Mouse (Mus musculus): ENCODE results near the gene Creb3l1. TPM values are rescaled to one million over a fixed set of nuclear protein-coding genes. Genes with fewer than 3 reads are reported as not detected.

Gene Creb3l1
- total RNA-seq, 2 experiments from 2014 or later = 2.9 to 3.2 TPM

DNA sequence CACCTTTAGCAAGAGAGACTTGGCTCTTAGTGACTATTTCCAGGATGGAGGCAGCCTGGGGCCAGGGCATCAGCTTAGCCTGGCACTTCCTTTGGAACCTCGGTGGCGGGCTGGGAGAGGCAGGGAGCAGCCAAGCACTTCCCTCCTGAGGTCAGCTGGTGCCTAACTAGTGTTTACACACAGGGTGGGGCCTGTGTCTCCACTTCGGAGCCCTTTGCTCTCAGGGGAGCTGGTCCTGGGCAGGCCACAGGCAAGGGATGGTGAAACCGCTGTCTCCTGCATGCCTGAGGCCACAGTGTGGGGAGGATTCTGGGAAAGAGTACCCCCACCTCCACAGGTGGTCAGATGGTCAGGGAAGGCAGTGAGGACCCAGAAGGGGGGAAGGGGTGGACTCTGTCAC, 23.3 kb upstream of the Creb3l1 start:
- DNase-seq (ENCODE audit: low spot score in 2 of 2) = no peak

DNA sequence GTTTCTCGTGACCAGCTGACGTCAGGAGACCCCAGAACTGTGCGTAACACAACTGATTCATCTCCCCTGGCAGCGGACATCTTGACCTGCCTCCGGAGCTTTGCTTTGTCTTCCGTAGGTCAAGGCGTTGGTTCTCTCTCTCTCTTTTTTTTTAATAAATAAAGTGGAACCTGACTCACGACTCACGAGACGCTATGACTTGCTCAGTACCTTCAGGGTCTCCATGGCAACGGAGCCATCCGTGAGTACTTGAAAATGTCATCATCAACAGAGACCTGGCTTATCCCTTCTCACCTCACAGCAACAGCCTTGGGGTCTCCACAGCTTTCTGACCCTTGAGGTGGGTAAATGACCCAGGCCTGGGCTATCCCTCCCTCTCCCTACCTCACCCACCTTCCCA, 19.0 kb upstream of the Creb3l1 start:
- intact Hi-C loops (cut with DNase I) = no loop called here
- no peak for DNase-seq (ENCODE audit: low spot score in 2 of 2)

More for the DNA sequence above, 23.3 kb upstream of the Creb3l1 start:
- intact Hi-C loops (cut with DNase I) = no loop called here

DNA sequence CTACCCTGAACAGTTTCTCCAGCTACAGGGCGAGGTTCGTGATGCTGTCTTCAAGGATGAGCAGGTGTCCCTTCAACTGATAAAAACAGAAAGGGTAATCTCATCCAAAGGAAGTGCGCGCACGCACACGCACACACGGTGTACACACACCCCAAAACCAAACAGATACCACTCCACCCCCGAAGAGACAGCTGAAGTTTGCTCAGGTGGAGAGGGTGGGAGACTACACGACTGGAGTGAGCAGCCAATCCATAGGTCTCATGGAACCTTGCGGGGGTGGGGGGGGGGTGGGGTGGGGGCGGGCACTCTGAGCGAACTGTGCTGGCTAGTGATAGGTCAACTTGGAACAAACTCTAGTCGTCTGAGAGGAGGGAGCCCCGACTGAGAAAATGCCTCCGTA, 17.2 kb upstream of the Creb3l1 start:
- no peak for DNase-seq (ENCODE audit: low spot score in 2 of 2)
- intact Hi-C loops (cut with DNase I) = no loop called here

DNA sequence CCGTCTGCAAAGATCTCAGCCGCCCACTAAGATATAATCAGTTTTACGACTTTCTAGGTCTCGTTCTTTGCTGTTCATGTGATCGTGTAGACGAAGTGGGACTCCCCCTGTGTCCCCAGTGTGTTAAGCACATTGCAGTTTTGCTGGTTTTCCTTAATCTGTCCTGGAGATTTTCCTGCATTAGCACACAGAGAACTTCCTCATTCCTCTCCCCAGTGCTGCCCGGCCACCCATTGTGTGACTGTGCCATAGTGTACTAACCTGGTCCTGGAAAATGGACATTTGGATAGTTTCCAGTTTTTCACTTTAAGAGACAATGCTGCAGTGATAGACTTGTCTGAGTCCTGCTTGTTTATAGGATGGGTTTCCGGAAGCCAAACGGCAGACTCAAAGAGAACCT, 10.0 kb upstream of the Creb3l1 start:
- no peak for DNase-seq (ENCODE audit: low spot score in 2 of 2)
- intact Hi-C loops (cut with DNase I) = no loop called here

DNA sequence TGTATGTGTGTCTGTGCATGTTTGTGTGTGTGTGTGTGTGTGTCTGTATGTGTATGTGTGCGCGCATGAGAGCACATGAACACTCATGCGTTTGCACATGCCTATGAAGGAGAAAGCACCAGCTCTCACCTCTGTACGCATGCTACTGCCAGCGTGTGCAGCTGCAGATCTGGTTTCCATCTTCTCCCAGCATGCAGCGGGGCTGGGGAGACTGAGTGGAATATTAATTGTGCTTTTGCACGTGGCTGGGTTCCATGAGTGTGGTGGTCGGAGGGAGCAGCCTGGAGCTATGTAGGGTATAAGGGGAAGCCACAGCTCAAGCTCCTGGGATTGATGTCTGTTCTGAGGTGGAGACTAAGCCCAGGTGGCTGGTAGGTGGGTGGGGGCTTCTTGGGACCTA, 6.3 kb upstream of the Creb3l1 start:
- intact Hi-C loops (cut with DNase I) = no loop called here
- no peak for DNase-seq (ENCODE audit: low spot score in 2 of 2)

DNA sequence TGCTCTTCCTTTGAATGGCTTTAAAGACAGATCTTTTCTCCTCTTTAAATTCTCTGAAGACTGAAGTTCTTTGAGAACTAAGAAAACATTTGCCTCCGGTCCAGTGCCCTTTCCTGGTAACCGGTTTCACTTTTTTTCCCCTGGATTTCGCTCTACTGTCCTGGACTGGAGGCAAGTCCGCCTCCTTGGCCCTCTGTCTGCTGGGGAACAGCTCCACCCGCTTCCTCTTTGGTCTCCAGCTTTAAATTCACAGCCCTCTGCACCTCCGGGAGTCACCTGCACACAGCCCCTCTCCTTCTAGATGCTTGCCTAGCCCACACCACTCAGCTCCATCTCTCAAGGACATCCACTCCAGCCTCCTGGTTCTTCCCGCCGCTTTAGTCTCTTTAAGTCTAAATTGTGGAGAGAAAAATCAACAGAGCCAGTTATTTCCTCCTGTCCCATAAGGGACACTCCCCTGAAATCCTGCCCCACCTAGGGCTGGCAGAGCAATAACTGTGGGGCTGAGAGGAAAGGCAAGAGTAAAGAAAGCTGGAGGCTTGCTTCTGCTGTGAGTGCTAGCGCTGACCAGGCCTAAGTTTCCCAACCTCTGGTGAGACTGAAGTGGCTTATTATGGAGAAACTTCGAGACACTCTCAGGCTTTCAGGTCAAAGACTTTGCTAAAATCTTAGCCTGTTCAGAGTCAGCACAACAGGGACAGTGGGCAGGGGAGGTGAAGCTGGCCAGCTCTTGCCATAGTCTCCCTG, 5.3 kb upstream of the Creb3l1 start:
- intact Hi-C loops (cut with DNase I) = no loop called here

DNA sequence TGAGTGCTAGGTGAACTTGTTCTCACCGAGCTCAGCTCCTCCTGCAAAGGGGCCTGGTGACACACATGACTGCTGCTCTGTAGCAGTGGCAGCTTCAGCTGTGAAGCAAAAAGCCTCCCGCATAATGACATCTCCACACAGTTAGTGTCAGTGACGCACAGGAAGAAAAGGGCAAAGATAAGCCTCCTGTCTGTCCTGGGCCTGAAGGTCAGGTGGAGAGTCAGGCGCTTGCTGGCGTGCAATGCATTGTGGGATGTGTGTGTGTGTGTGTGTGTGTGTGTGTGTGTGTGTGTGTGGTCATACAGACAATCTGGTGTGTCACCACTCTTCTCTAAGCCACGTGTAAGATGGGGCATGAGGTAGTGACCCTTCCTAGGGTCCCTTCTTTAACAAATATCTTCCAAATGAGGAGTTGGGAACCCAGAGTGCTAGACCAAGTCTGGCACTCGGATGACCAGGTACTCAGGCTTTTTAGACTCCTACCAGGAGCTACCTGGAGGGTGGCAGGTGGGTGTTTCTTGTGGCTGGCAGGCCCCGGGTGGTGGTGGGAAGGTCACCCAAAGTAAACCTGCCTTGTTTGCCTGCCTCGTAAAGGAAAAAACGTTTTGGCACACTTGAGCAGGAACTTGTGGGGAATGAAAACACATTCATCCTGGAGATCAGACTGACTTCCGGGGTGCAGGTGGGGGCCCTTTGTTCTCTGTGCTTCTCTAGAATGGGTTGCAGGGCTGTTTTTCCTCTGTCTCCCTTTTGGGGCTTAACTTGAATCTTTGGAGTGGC, 3.7 kb upstream of the Creb3l1 start:
- intact Hi-C loops (cut with DNase I) = no loop called here
- DNase-seq (ENCODE audit: low spot score in 2 of 2) = no peak

More for the DNA sequence above, 5.3 kb upstream of the Creb3l1 start:
- no peak for DNase-seq (ENCODE audit: low spot score in 2 of 2)

DNA sequence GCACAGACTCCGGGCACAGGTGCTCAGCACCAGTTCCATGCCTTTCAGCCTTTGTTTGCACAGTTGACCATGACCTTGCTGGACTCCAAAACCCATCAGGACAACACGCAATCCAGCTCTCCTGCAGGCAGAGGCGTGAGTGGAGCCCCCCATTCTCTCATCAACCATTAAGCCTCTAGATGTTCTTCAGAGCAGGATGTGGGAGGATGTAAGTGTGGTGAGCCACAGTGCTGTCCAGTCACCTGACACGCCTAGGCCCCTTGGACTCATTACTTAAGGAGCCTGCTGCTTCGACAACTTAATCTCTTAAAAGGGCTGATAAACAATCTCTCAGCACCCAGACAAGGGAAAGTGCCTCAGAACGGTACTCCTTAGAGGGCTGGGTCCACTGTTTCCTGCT, 1.7 kb upstream of the Creb3l1 start:
- no peak for DNase-seq (ENCODE audit: low spot score in 2 of 2)
- intact Hi-C loops (cut with DNase I) = no loop called here

DNA sequence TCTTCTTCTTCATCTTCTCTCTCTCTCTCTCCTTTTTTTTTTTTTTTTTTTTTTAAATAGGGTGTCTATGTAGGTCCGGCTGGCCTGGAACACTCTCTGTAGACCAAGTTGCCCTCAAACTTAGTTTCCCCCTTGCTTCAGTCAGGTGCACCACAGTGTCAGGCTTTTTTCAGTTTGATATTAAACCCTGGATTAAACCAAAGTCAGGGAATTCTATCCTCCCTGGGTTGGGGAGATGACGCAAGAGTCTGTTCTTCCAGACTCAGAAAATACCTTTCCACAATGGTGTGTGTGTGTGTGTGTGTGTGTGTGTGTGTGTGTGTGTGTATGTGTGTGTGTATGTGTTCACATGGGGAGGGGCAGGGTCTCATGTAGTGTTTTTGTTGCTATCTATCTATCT, 900 bp upstream of the Creb3l1 start:
- intact Hi-C loops (cut with DNase I) = no loop called here
- no peak for DNase-seq (ENCODE audit: low spot score in 2 of 2)

DNA sequence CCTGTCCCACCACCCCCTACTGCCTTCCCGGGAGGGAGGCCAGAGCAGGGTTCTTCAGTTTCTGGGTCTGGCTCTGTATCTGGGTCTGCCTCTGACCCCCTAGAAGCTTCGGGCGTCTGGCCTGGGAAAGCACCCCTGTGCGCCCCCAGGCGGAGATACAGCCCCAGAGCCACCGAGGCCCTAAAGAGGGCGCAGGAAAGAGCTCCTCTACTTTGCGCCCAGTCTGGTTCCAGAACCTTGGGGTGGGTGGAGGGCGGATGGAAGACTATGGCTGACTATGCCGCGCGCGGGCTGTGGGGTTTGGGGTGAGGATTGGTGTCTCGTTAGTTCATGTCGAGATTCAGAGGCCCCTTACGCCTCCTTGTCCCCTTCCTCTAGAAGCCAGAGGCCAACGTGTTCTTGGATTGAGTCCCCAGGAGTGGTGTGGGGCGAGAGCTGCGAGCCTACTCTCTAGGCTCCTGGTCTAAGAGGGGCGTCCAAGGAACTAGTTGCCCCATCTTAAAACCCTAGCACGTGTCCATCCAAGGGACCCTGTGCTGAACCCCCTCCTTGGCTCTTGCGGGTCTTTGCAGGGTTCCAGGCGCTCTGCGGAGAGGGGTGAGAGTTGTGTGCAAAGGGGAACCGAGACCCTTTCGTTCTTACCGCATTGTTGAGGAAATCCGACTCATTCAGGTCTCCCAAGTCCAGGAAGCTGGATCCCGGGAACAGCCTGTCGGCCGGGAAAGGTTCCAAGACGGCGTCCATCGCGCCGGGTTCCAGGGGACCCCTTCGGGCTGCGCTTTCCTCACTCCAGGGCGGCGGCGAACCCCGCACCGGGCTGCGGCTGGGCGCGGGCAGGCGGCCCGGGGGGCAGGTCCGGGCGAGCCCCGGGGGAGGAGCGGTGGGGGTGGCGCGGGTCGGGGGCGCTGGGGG, 684 bp downstream of the Creb3l1 start:
- intact Hi-C loops (cut with DNase I) = no loop called here

DNA sequence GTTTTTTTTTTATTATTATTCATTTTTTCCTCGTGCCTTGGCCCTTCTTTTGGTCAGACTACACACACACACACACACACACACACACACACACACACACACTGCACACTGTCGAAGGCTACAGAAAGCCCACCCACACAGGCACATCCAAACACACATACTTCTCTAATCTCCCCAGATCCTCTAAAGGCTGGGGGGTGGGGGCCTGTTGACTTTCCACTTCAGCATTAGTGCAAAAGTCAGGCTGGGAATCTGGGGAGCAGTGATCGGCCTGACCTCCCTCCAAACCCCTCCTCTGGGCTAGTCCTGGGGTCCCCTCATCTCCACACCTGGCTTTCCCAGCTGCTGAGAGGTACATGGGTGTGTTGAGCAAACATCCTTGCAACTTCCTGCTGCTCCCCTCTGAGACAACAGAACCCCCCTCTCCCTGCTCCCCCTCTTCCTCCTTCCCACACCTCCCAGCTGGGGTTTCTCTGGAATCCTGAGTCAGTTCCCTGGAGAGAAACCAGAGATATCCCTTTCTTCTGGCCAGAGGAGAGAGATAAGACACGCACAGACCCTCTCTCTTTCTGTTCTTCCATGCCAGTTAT, 3.5 kb downstream of the Creb3l1 start:
- intact Hi-C loops (cut with DNase I) = no loop called here
- DNase-seq (ENCODE audit: low spot score in 2 of 2) = no peak

More for the DNA sequence above, 684 bp downstream of the Creb3l1 start:
- DNase-seq (ENCODE audit: low spot score in 2 of 2) = no peak

DNA sequence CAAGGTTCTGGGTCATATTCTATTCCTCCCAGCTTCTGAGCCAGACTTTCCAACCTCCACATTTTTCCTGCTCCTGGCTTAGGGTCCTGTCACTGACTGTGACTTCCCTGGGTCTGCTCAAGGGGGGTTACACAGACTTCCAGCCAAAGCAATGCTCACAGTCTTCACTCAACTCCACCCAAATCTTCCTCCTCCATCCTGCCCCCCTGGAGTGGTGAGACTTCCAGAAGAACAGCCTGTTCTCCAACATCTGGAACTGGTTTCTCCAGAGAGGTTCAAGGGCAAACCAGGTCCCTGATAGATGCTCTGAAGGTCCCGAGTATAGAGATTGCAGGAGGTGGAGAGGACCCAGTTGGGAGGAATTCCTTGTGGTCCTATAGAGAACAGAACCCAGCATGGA, 6.9 kb downstream of the Creb3l1 start:
- intact Hi-C loops (cut with DNase I) = no loop called here
- no peak for DNase-seq (ENCODE audit: low spot score in 2 of 2)

DNA sequence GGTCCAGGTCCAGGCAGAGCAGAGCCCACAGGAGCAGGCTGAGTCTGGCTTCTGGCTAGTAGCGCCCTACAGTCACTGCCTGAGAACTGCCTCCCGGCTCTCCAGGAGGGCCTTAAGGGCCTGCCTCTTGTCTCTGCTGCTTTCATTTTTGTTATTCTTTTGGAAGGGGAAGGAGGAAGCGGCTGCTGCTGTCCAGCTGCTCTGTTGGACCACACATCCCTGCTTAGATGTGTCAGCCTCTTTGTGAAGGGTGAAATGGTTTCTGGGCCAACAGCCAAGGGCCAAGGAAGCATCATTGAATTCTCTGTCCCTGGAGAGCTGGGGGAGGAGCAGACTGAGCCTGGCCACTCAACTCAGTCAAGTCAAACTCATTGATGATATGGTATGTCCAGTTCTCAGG, 7.3 kb downstream of the Creb3l1 start:
- intact Hi-C loops (cut with DNase I) = no loop called here

DNA sequence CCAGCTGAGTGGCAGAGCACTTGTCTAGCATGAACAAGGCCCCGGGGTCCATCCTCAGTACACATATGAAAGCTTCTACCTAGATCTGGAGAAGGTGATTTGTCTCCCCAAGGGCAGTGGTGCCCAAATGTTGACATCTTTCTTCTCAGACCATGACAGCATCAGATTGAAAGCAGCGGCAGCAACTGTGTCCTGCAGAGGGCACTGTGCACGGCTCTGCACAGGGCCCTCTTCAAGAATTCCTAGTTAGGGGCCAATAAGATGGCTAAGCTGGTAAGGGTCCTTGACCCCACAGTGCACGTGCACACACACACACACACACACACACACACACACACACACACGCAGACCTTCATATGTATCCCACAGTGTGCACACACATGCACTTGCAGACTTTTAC, 9.4 kb downstream of the Creb3l1 start:
- no peak for DNase-seq (ENCODE audit: low spot score in 2 of 2)
- intact Hi-C loops (cut with DNase I) = no loop called here

More for the DNA sequence above, 7.3 kb downstream of the Creb3l1 start:
- peak; percentile 22 to 42 for DNase-seq (ENCODE audit: low spot score in 2 of 2)

DNA sequence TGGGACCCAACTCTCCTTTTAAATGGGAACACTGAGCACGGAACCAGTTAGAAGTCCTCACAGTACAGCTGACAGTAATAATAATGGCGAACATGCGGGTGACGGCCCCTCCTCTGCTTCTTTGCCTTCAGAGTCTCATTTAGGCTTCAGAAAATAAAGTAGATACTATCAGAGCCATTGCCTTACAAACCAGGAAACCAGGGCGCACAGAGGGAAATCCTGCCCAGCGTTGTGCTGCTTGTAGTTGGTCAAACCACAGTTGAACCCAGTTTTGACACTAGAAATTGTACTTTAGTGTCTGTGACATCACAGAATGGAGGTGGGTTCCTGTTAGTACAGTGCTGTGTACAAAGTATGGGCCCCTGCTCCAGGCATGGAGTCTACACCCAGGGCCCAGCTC, 10.1 kb downstream of the Creb3l1 start:
- no peak for DNase-seq (ENCODE audit: low spot score in 2 of 2)
- intact Hi-C loops (cut with DNase I) = no loop called here

DNA sequence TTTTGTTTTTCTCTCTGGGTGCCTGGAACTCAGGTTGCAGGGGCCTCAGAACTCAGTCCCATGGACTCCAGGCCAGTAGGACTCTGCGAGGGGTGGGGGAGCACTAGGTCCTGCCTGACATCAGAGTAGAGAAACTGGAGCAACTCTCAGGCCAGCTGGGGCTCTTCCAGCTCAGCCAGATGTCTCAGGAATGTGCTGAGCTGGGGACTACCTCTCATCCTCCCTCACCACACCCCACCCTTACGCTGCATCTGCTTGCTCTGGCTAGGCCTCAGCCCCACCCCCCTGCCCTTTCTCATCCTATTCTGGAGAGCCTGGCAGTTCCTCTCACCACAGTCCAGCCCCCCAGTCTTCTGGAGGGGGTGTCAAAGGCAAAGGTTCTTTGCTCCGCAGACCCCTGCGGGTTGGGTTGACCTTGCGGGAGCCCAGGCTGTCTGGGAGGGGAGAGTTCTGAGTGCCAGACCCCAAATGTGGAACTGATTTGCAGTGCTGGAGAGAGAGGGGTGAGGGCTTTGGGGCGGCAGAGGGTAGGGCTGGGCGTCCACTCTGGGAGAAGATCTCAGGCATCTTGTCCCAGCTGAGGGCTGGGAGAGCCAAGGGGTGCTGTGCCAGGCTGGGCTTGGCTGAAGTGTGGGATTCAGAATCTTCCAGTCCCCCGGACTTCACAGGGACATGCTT, 11.4 kb downstream of the Creb3l1 start:
- intact Hi-C loops (cut with DNase I) = no loop called here
- peak in 1 of 2 experiments; percentile 13 for DNase-seq (ENCODE audit: low spot score in 2 of 2)

DNA sequence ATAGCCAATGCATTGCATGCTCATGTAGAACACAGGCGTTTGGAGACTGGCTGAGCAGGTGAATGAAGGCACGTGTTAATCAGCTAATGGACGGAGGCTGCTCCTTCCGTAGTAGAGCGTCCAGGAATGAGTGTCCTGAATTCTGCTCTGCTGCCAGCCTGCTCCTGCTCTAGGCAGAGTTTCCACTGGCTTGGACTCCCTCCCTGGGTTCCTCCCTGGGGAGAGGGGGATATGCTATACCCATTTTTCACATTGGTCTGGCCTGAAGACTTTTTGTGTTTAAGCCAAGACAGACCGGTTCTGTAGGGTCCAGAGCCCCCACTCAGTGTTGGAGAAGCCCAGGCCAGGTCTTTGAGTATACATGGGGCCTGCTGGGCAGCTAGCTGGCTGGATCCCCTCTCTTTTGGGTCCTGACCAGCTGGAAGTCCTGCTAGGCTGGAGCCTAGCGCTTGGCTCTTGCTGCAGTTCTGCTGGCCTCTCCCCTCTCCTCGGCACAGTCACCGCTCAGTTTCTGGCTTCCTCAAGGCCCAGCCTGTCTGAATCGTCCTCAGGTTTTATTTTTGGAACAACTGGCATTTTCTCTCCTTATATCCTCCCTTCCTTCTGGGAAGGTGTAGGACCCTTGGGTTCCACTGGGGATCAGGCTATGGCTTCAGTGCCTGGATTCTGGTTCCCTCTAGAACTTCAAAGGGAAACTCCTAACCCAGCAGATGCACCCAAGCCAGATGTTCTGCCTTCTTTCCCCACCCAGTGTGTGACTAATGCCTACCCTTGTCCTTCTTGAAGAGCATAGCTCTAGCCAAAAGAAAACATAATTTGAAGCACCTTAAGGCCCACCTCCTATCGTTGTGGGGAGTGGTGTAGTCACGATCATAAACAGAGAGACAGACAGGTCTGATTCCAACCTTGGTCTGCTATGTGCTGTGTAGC, 12.6 kb downstream of the Creb3l1 start:
- no peak for DNase-seq (ENCODE audit: low spot score in 2 of 2)
- intact Hi-C loops (cut with DNase I) = no loop called here
